Mouse (Mus musculus) layer of hippocampus, adult 8-10 months (tissue): ENCODE results near the gene Srrm3. TPM values are rescaled to one million over a fixed set of nuclear protein-coding genes. Genes with fewer than 3 reads are reported as not detected.

ENCODE experiments used
- DNase-seq, 2 experiments: peaks; one replicate each; pipeline ENCODE4 v3.0.0; 2022; ENCODE audit warnings: low spot score in 2 of 2
- total RNA-seq, 4 experiments: library from RNA; stranded (reverse); gene quantifications; 2 replicates each; pipeline ENCODE4 v1.2.4; 2022

The Srrm3 gene
- total RNA-seq, 4 experiments from 2014 or later = 59.8 to 90.9 (median 72.0) TPM

- no peak for DNase-seq
Measured at GRCm38 (mm10) chr5:135822316-135822944, 15.7 kb downstream of the Srrm3 start.

DNA sequence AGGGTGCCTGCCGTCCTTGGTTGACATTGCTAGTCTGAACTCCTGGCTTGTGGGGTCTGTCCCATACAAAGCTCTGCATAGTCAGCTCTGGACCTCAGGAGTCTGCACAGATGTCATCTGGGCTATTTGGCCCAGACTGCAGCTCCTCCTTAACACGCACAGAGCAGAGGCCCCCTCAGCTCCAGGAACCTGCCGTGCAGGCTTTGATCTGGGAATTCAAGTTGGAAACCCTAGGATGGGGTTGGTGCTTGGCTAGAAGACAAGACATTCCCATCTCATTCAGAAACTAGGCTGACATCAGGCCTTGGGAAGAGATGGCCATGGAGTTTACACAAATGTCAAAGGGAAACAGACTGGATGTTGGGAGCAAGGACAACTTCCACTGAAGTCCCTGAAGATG, 17.8 kb downstream of the Srrm3 start:
- no peak for DNase-seq

DNA sequence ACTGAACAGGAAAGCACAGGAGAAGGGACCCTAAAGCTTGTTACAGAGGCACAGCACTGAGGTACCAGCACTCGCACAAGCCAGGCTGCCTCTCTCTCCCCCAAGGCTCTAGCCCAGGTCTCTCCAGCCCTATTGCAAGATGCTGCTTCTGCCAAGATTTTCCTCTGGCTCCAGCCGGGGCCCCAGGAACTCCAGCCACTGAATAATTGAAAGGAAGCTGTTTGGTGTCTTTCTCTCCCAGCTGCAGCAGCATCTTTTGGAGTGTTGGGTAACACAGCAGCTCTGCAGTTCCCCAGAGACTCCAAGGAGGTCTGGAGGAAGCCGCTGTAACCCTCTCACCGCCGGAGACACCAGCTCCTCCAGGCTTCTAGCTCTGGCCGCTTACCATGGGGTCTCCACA, 19.5 kb downstream of the Srrm3 start:
- no peak for DNase-seq

DNA sequence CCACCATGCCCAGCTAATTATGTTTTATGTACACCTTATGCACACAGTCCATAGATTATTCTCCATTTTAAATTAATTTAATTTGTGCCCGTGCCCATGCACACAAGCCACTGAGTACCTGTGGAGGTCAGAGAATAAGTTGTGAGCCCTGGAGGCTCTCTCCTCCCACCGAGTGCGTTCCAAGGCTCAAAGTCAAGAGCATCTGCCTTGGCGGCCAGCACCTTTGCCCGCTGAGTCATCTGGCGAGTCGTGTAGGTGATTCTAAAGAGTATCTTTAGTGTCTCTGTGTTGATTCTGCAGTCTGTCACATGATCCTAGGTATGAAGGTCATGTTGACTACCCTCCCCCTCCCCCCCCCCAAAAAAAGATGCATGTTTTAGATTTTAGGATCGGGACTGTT, 22.7 kb downstream of the Srrm3 start:
- no peak for DNase-seq

- DNase-seq = no peak
Measured at GRCm38 (mm10) chr5:135832729-135833128, 26.0 kb downstream of the Srrm3 start.

DNA sequence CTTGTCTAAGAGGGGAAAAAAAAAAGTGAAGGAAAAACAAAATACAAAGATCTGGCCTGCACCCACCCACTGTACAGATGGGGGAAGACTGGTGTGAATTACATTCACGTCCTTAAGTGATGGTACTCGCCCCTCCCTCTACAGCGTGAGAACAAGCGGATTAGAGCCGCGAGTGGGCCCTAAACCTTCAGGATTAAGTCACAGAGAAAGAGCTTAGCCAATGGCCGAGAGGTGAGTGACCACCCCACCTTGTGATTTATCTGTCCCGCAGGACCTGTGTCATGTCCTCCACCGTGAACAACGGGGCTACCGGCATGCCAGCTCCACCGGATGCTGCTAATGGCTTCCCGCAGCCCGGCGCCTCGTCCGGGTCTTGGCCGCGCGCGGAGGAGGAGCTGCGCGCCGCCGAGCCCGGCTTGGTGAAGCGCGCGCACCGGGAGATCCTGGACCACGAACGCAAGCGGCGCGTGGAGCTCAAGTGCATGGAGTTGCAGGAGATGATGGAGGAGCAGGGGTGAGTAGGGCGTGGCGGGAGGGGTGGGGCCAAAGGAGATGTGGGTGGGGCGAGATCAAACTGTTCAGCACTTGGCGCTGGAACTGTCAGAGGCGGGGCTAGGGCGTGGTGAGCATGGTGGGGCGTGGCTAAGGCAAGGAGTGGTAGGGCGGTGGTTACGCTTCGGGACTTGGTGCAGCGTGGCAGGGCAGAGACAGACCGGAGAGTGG, 28.2 kb downstream of the Srrm3 start:
- DNase-seq = peak; percentile 59 to 68

GRCm38 (mm10) chr5:135835492-135835858, 28.8 kb downstream of the Srrm3 start:
- no peak for DNase-seq

DNA sequence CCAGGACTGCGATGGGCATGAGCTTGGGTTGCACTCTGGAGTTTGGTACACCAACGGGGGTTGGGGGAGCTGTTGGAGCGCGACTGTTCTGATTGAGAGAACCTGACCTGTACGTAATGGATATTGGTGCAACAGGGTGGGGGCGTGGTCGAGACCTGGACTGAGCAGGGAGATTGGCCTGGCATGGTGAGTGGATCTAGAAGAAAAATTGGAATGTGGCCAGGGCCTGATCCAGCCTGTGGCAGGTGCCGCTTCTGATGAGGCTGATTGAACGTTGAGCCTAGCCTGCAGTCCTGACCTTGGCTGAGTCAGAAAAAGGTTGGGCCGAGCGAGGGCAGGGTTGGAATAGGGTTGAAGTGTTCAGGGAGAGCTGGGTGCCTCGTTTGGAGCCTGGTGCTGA, 29.3 kb downstream of the Srrm3 start:
- no peak for DNase-seq

- no peak for DNase-seq
Measured at GRCm38 (mm10) chr5:135841651-135842050, 35.0 kb downstream of the Srrm3 start.

DNA sequence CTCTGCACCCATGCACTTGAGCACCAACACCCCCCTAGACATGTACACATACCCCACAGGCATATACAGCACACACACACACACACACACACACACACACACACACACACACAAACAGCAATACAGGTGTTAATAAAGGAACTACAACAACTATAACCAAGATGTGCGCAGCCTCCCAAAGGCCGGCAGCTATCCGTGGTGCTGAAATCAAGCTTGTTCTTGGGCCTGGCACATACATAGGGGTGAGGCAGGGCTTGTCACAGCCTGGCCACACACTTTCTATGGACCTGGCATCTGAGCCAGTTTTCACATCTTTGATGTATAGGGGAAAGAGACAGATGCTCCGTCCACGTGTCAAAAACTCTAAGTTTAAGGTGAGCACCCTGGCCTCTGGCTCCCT, 36.7 kb downstream of the Srrm3 start:
- no peak for DNase-seq

DNA sequence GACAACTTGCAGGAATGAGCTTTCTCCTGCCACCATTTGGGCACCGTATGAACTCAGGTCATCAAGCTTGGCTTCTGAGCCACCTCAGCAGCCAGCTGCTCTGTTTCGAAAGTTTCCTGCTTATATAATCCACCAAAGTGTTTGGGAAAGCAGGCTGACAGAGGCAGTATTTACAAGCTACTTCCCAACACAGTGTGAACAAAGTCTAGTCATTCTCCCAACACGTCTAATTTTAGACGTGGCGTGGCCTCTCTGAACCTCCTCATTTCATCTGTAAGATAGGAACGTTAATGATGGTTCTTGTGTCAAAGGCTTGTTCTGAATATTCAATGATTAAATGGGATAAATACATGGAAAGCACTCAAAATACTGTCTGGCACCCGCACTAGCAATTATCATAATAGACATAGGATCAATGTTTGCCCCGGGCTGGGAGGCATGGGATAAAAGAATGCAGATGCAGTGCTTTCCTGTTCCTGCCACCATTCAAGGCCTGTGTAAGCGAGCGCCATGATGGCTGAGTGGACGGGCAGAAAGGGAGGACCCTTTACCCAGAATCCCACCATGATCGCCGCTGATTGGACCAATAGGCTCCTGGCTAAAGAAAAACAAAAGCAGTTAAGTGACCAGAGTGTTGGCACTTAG, 39.1 kb downstream of the Srrm3 start:
- no peak for DNase-seq

GRCm38 (mm10) chr5:135847460-135847859, 40.8 kb downstream of the Srrm3 start:
- DNase-seq = no peak

DNA sequence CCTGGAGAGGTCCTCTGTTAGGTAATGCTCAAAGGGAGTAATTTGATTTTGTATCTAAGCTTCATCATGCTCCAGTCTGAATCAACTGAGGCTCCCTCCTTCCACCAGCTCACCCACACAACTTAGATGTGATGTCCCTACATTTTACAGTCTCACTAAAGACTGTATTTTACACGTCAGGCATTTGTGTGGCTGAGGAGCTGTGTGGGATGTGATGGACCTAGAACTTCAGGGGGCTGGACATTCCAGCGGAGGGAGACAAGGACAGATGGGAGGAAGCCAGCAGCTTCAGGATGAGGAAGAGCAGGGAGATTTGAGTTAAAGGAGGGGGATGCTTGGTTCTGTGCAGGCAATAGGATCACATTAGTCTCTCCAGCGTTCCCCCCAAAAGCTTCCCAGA, 41.2 kb downstream of the Srrm3 start:
- no peak for DNase-seq

DNA sequence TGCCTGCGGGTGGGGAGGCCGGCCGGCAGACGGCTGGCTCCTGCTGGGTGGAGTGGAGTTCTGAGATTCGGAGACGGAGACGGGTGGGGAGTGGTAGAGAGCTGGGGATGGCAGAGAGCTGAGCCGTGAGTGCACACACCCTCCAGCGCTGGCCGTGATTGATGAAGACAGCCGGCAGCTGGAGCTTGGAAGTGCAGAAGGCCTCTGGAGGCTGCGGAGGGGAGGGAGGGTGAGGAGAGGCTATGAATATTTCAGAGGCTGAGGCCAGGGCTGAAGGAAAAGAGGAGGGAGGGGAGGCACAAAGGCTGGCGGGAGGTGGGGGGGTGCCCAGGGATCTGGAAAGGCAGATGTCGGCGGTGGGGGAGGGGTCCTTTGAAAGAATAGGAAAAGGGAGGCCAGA, 44.3 kb downstream of the Srrm3 start:
- DNase-seq = no peak

DNA sequence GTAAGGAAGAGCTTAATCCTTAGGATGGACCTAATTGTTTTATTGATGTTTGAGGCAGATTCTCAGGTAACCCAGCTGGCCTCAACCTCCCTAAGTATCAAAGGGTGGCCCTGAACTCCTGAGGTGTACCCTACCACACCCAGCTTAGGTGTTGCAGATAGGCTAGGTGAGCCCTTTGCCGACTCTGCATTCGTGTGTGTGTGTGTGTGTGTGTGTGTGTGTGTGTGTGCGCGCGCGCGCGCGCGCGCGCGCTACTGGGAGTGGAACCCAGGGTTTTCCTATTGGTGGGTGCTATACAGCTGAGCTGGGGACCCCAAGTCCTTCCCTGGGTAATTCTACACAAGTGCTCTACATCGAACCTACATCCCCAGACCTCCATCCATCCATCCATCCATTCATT, 44.8 kb downstream of the Srrm3 start:
- DNase-seq = no peak

DNA sequence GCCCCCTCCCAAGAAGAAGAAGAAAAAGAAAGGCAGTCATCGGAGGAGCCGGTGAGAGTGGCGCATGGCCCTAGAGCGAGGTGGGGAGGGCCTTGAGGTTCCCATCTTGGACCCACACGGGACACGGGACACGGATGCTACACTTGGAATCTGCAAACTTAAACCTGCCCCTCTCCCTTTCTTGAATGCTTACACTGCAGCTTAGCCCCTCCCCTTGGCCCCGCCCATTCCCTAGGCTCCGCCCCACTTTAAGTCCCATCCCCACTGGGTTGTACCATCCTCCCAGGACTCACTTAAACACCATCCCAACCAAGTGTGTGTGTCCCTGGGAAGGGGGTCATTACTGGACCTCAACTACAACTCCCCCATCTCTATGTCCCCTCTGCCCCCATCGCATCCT, 45.7 kb downstream of the Srrm3 start:
- no peak for DNase-seq

DNA sequence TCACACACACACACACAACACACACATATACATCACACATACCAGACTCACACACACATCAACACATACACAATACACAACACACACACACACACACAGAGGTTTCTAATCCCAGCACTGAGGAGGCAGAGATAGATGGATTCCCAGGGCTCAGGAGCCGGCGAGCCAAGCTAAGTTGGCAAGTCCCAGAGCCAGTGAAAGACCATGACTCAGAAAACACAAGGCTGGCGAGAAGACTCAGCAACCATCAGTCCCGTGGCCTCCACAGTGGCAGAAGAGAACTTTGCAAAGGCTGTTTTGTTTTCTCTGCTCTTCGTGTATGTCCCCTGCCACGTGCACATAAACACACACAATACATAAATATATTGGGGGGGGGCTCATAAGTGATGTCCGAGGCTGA, 47.0 kb downstream of the Srrm3 start:
- DNase-seq = no peak

- DNase-seq = peak in 1 of 2 experiments; percentile 78
Measured at GRCm38 (mm10) chr5:135855156-135855555, 48.5 kb downstream of the Srrm3 start.

DNA sequence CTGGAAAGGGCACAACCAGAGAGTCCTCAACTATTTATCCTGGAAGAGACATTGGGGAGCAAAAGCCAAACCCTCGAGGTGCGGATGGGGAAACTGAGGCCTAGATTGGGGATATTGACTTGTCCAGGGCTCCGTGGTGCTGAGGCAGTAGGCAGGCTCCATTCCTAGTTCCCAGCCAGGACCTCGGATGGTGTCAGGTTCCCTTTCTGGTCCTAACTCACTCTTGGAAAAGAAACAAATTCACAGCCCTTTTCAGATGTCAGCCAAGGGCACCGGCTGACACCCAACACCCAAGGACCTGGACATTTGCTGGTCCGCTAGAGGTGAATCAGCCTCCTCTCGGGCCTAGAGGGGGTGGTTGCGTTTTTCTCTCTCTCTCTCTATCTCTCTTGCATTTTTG, 60.0 kb downstream of the Srrm3 start:
- DNase-seq = no peak

- DNase-seq = no peak
Measured at GRCm38 (mm10) chr5:135867637-135868593, 61.2 kb downstream of the Srrm3 start.

GRCm38 (mm10) chr5:135868653-135869052, 62.0 kb downstream of the Srrm3 start:
- no peak for DNase-seq
